Mouse (Mus musculus) heart, adult 2 months (tissue): ENCODE measurements at regions not wholly inside any gene's neighbourhood (a gene's known extent, or its start where the extent isn't known, plus 50 kb on each side); places are given as distances from the start of the nearest gene placed in this dataset.

Experiments
- CTCF ChIP-seq: fragments of 200-600 bp; IDR thresholded peaks from 2 replicates; pipeline ENCODE4 v1.8.1; 2022; ENCODE audit warnings: antibody characterized with exemption, mild to moderate bottlenecking, moderate library complexity
- POLR2A ChIP-seq: fragments of 200-500 bp; IDR thresholded peaks from 2 replicates; pipeline ENCODE4 v1.6.1; 2011; ENCODE audit warnings: mild to moderate bottlenecking, low read depth, low read length, control low read depth; ENCODE audit not compliant: insufficient read depth

GRCm38 (mm10) chr3:40158631-40159030 is 372.5 kb upstream of the Intu start:
- no peak for TF ChIP-seq CTCF
- TF ChIP-seq POLR2A, result no peak
